Mouse (Mus musculus) limb, embryonic 13.5 days (tissue): Measurements from ENCODE around the gene Triml2. TPM values are rescaled to one million over a fixed set of nuclear protein-coding genes. Genes with fewer than 3 reads are reported as not detected.

ENCODE experiments used
- ATAC-seq: fragments of 200-750 bp; cut with Nextera tagmentation; 2 replicates; pipeline ENCODE4 v1.8.0; 2017; ENCODE audit warnings: low read depth, moderate number of reproducible peaks, moderate TSS enrichment; ENCODE audit not compliant: low FRiP score
- H3K27ac ChIP-seq: fragments of 300-500 bp; sonication (generic); 2 replicates; pipeline ENCODE4 v1.5.1; 2015; ENCODE audit warnings: inconsistent platforms, mild to moderate bottlenecking, moderate library complexity
- H3K27me3 ChIP-seq: fragments of 300-500 bp; sonication (generic); 2 replicates; pipeline ENCODE4 v1.6.1; 2015; ENCODE audit warnings: mild to moderate bottlenecking, inconsistent platforms
- H3K36me3 ChIP-seq: fragments of 300-500 bp; sonication (generic); 2 replicates; pipeline ENCODE4 v1.6.1; 2015; ENCODE audit warnings: inconsistent platforms, mild to moderate bottlenecking, moderate library complexity
- H3K4me1 ChIP-seq: fragments of 300-500 bp; sonication (generic); 2 replicates; pipeline ENCODE4 v1.6.1; 2015; ENCODE audit warnings: inconsistent platforms
- H3K4me2 ChIP-seq: fragments of 300-500 bp; sonication (generic); replicated peaks from 2 replicates; pipeline ENCODE4 v1.6.1; 2015; ENCODE audit warnings: inconsistent platforms, mild to moderate bottlenecking, moderate library complexity
- H3K4me3 ChIP-seq: fragments of 300-500 bp; sonication (generic); 2 replicates; pipeline ENCODE4 v1.5.1; 2015; ENCODE audit warnings: moderate library complexity, mild to moderate bottlenecking, inconsistent platforms
- H3K9ac ChIP-seq: fragments of 300-500 bp; sonication (generic); 2 replicates; pipeline ENCODE4 v1.6.1; 2015; ENCODE audit warnings: mild to moderate bottlenecking, inconsistent platforms
- H3K9me3 ChIP-seq: fragments of 300-500 bp; sonication (generic); 2 replicates; pipeline ENCODE4 v1.6.1; 2016; ENCODE audit warnings: inconsistent platforms
- WGBS: fragments of 180-500 bp; shearing (Covaris S2); methylation state at CpG from one replicate; pipeline ENCODE4 v1.1.7; 2015; 5-methylcytosine and 5-hydroxymethylcytosine counted together
- polyA plus RNA-seq: library from polyadenylated mRNA; unstranded; fragments of >200 nt; fragmentation: Nextera tagmentation; extraction: Ambion mirVana; gene quantifications from 2 replicates; pipeline ENCODE4 v1.2.1, GENCODE M21; 2015

Triml2 gene
- polyA plus RNA-seq = not detected in 2 replicates

GRCm38 (mm10) chr8:43180054-43180690 is at the start of gene Triml2:
Gene Triml2 (plus strand): TSS chr8:43180541.
- H3K36me3 ChIP-seq = no peaks in the 10 kb centered on the region
- H3K4me3 ChIP-seq = no peak within 1 kb of the TSS
- WGBS = 92% methylated on average over 13 of the region's 13 CpGs
- no peak within 1 kb of the TSS for H3K27ac ChIP-seq
- H3K27me3 ChIP-seq = no peaks in the 10 kb centered on the region
- no peak within 1 kb of the TSS for H3K9ac ChIP-seq
- H3K4me2 ChIP-seq = no peak within 1 kb of the TSS
- H3K4me1 ChIP-seq = no peaks in the 10 kb centered on the region
- no peaks in the 10 kb centered on the region; the same call in 1 of the 2 replicates for H3K9me3 ChIP-seq
- no peak for ATAC-seq

- Histone ChIP-seq H3K27me3 (no peaks in the 10 kb centered on the region), H3K27ac (no peak within 1 kb of the TSS), H3K36me3 (no peaks in the 10 kb centered on the region), H3K9ac (no peak within 1 kb of the TSS), H3K9me3 (no peaks in the 10 kb centered on the region), H3K4me1 (no peaks in the 10 kb centered on the region), H3K4me2 (no peak within 1 kb of the TSS), H3K4me3 (no peak within 1 kb of the TSS)
- 85% methylated on average over 2 of the region's 2 CpGs for WGBS
- ATAC-seq = no peak
Observed at GRCm38 (mm10) chr8:43141386-43141785, 39.0 kb upstream of the Triml2 start, which contains the start of gene Triml1. Gene Triml1 (minus strand): TSS chr8:43141486.

GRCm38 (mm10) chr8:43149307-43149706 is 31.0 kb upstream of the Triml2 start:
- ATAC-seq = no peak

GRCm38 (mm10) chr8:43163255-43163654 is 17.1 kb upstream of the Triml2 start:
- no peaks in the 10 kb centered on the region for H3K27me3 ChIP-seq
- no peak overlapping the region for H3K4me2 ChIP-seq
- 85% methylated on average over 11 of the region's 11 CpGs for WGBS
- no peaks in the 10 kb centered on the region for H3K4me1 ChIP-seq
- ATAC-seq = no peak; the same call in 1 of the 2 replicates
- no peaks in the 10 kb centered on the region for H3K9me3 ChIP-seq
- no peak overlapping the region for H3K9ac ChIP-seq
- no peak overlapping the region for H3K27ac ChIP-seq
- no peaks in the 10 kb centered on the region for H3K36me3 ChIP-seq
- no peak overlapping the region for H3K4me3 ChIP-seq

More at GRCm38 (mm10) chr8:43149307-43149706, 31.0 kb upstream of the Triml2 start:
- no peak overlapping the region for H3K4me3 ChIP-seq
- no peaks in the 10 kb centered on the region for H3K4me1 ChIP-seq
- H3K27ac ChIP-seq = no peak overlapping the region
- no peak overlapping the region for H3K9ac ChIP-seq
- H3K9me3 ChIP-seq = no peaks in the 10 kb centered on the region
- H3K27me3 ChIP-seq = no peaks in the 10 kb centered on the region
- WGBS = 92% methylated on average over 9 of the region's 9 CpGs
- H3K36me3 ChIP-seq = no peaks in the 10 kb centered on the region
- H3K4me2 ChIP-seq = no peak overlapping the region

GRCm38 (mm10) chr8:43164453-43164852 is 15.9 kb upstream of the Triml2 start:
- 76% methylated on average over 3 of the region's 3 CpGs for WGBS
- no peak for ATAC-seq
- no peaks in the 10 kb centered on the region for H3K4me1 ChIP-seq

GRCm38 (mm10) chr8:43168083-43168482 is 12.3 kb upstream of the Triml2 start:
- Histone ChIP-seq H3K27ac (no peak overlapping the region), H3K9me3 (no peaks in the 10 kb centered on the region), H3K36me3 (no peaks in the 10 kb centered on the region), H3K4me1 (no peaks in the 10 kb centered on the region), H3K27me3 (no peaks in the 10 kb centered on the region), H3K4me3 (no peak overlapping the region), H3K4me2 (no peak overlapping the region), H3K9ac (no peak overlapping the region)
- WGBS = 82% methylated on average over 4 of the region's 4 CpGs
- no peak for ATAC-seq

More at GRCm38 (mm10) chr8:43164453-43164852, 15.9 kb upstream of the Triml2 start:
- Histone ChIP-seq H3K9ac (no peak overlapping the region), H3K9me3 (no peaks in the 10 kb centered on the region), H3K36me3 (no peaks in the 10 kb centered on the region), H3K4me3 (no peak overlapping the region), H3K27ac (no peak overlapping the region), H3K4me2 (no peak overlapping the region), H3K27me3 (no peaks in the 10 kb centered on the region)

GRCm38 (mm10) chr8:43169249-43169755 is 11.0 kb upstream of the Triml2 start:
- H3K27me3 ChIP-seq = no peaks in the 10 kb centered on the region
- 86% methylated on average over 6 of the region's 6 CpGs for WGBS
- no peak overlapping the region for H3K27ac ChIP-seq
- no peak overlapping the region for H3K4me3 ChIP-seq
- no peak overlapping the region for H3K4me2 ChIP-seq
- H3K36me3 ChIP-seq = no peaks in the 10 kb centered on the region
- no peak for ATAC-seq
- H3K9me3 ChIP-seq = no peaks in the 10 kb centered on the region
- H3K4me1 ChIP-seq = no peaks in the 10 kb centered on the region
- H3K9ac ChIP-seq = no peak overlapping the region

- H3K9me3 ChIP-seq = no peaks in the 10 kb centered on the region; the same call in 1 of the 2 replicates
- H3K4me2 ChIP-seq = no peak overlapping the region
- no peak overlapping the region for H3K9ac ChIP-seq
- no peaks in the 10 kb centered on the region for H3K36me3 ChIP-seq
- H3K4me1 ChIP-seq = no peaks in the 10 kb centered on the region
- WGBS = 89% methylated on average over 6 of the region's 6 CpGs
- H3K27me3 ChIP-seq = no peaks in the 10 kb centered on the region
- H3K27ac ChIP-seq = no peak overlapping the region
- ATAC-seq = no peak
- H3K4me3 ChIP-seq = no peak overlapping the region
Observed at GRCm38 (mm10) chr8:43176766-43177486, 3.4 kb upstream of the Triml2 start.

GRCm38 (mm10) chr8:43178263-43178662 is 2.1 kb upstream of the Triml2 start:
- Histone ChIP-seq H3K27ac (no peak overlapping the region), H3K4me1 (no peaks in the 10 kb centered on the region), H3K36me3 (no peaks in the 10 kb centered on the region), H3K9me3 (no peaks in the 10 kb centered on the region; the same call in 1 of the 2 replicates), H3K4me3 (no peak overlapping the region), H3K27me3 (no peaks in the 10 kb centered on the region), H3K4me2 (no peak overlapping the region), H3K9ac (no peak overlapping the region)
- ATAC-seq = no peak
- 59% methylated on average over 3 of the region's 3 CpGs for WGBS

GRCm38 (mm10) chr8:43179189-43179588 is 1.2 kb upstream of the Triml2 start:
- no peaks in the 10 kb centered on the region for H3K27me3 ChIP-seq
- H3K9me3 ChIP-seq = no peaks in the 10 kb centered on the region; the same call in 1 of the 2 replicates
- no peak overlapping the region for H3K27ac ChIP-seq
- no peak overlapping the region for H3K4me2 ChIP-seq
- no peak overlapping the region for H3K9ac ChIP-seq
- H3K4me3 ChIP-seq = no peak overlapping the region
- no peaks in the 10 kb centered on the region for H3K36me3 ChIP-seq
- WGBS = 74% methylated on average over 4 of the region's 4 CpGs
- no peaks in the 10 kb centered on the region for H3K4me1 ChIP-seq
- ATAC-seq = no peak

- H3K27ac ChIP-seq = no peak overlapping the region
- no peaks in the 10 kb centered on the region for H3K36me3 ChIP-seq
- no peaks in the 10 kb centered on the region for H3K4me1 ChIP-seq
- no peaks in the 10 kb centered on the region for H3K27me3 ChIP-seq
- 95% methylated on average over 2 of the region's 2 CpGs for WGBS
- H3K4me2 ChIP-seq = no peak overlapping the region
- no peaks in the 10 kb centered on the region; the same call in 1 of the 2 replicates for H3K9me3 ChIP-seq
- H3K4me3 ChIP-seq = no peak overlapping the region
- H3K9ac ChIP-seq = no peak overlapping the region
- ATAC-seq = no peak
Observed at GRCm38 (mm10) chr8:43182281-43182680, 1.9 kb downstream of the Triml2 start.

GRCm38 (mm10) chr8:43215554-43215953 is 35.2 kb downstream of the Triml2 start:
- Histone ChIP-seq H3K9ac (no peak overlapping the region), H3K4me3 (no peak overlapping the region), H3K27me3 (no peaks in the 10 kb centered on the region), H3K36me3 (no peaks in the 10 kb centered on the region), H3K9me3 (no peaks in the 10 kb centered on the region), H3K27ac (no peak overlapping the region), H3K4me1 (0 out of 2 replicates have a peak, but pooled peaks cover 4% of the 10 kb centered on the region), H3K4me2 (no peak overlapping the region)
- no peak for ATAC-seq
